Mouse (Mus musculus): Measurements from ENCODE around the gene Fam181a. TPM values are rescaled to one million over a fixed set of nuclear protein-coding genes. Genes with fewer than 3 reads are reported as not detected.

Fam181a gene
- polyA plus RNA-seq, 1 experiment: 0.47 TPM

- WGBS: 78% methylated on average over 6 of the region's 6 CpGs
- TF ChIP-seq POLR2A (IDR thresholded peaks at IDR 0.05; ENCODE audit: borderline replicate concordance, extremely low read depth, low read depth, low read length) (no peak), CTCF (IDR thresholded peaks at IDR 0.05; ENCODE audit: insufficient read depth, low read length) (no peak)
- Histone ChIP-seq H3K4me3 (replicated peaks; ENCODE audit: extremely low read depth, low read depth, low read length) (no peak overlapping the region), H3K4me1 (ENCODE audit: control insufficient read depth, insufficient read depth, low read length) (0 out of 2 replicates have a peak, but pooled peaks cover 3% of the 10 kb centered on the region)
- no peak for DNase-seq
Observed at GRCm38 (mm10) chr12:103313274-103313673, 2.5 kb downstream of the Fam181a start.

- WGBS: 55% methylated on average over 21 of the region's 21 CpGs
- 0 out of 2 replicates have a peak, but pooled peaks cover 3% of the 10 kb centered on the region for H3K4me1 ChIP-seq (ENCODE audit: control insufficient read depth, insufficient read depth, low read length)
- H3K4me3 ChIP-seq (replicated peaks; ENCODE audit: extremely low read depth, low read depth, low read length): no peak overlapping the region
- peak; percentile 47 for DNase-seq
- TF ChIP-seq POLR2A (IDR thresholded peaks at IDR 0.05; ENCODE audit: borderline replicate concordance, extremely low read depth, low read depth, low read length) (no peak), CTCF (IDR thresholded peaks at IDR 0.05; ENCODE audit: insufficient read depth, low read length) (no peak)
Observed at GRCm38 (mm10) chr12:103313871-103314639, 3.3 kb downstream of the Fam181a start.

GRCm38 (mm10) chr12:103314640-103315361 lies 4.0 kb downstream of the Fam181a start:
- DNase-seq: no peak
- TF ChIP-seq CTCF (IDR thresholded peaks at IDR 0.05; ENCODE audit: insufficient read depth, low read length) (no peak), POLR2A (IDR thresholded peaks at IDR 0.05; ENCODE audit: borderline replicate concordance, extremely low read depth, low read depth, low read length) (no peak)
- Histone ChIP-seq H3K4me3 (replicated peaks; ENCODE audit: extremely low read depth, low read depth, low read length) (no peak overlapping the region), H3K4me1 (ENCODE audit: control insufficient read depth, insufficient read depth, low read length) (0 out of 2 replicates have a peak, but pooled peaks cover 3% of the 10 kb centered on the region)
- WGBS: 8% methylated on average over 25 of the region's 25 CpGs

- TF ChIP-seq CTCF (IDR thresholded peaks at IDR 0.05; ENCODE audit: insufficient read depth, low read length) (no peak), POLR2A (IDR thresholded peaks at IDR 0.05; ENCODE audit: borderline replicate concordance, extremely low read depth, low read depth, low read length) (no peak)
- Histone ChIP-seq H3K4me1 (ENCODE audit: control insufficient read depth, insufficient read depth, low read length) (0 out of 2 replicates have a peak, but pooled peaks cover 3% of the 10 kb centered on the region), H3K4me3 (replicated peaks; ENCODE audit: extremely low read depth, low read depth, low read length) (no peak overlapping the region)
- 51% methylated on average over 20 of the region's 20 CpGs for WGBS
- DNase-seq: no peak
Observed at GRCm38 (mm10) chr12:103315831-103316545, 5.2 kb downstream of the Fam181a start.

GRCm38 (mm10) chr12:103322801-103323200 lies 12.0 kb downstream of the Fam181a start:
- WGBS: 36% methylated on average over 3 of the region's 3 CpGs
- TF ChIP-seq CTCF (IDR thresholded peaks at IDR 0.05; ENCODE audit: insufficient read depth, low read length) (peak; percentile 72), POLR2A (IDR thresholded peaks at IDR 0.05; ENCODE audit: borderline replicate concordance, extremely low read depth, low read depth, low read length) (no peak)
- peaks cover 5% of the 10 kb centered on the region for H3K4me1 ChIP-seq (ENCODE audit: control insufficient read depth, insufficient read depth, low read length)
- H3K4me3 ChIP-seq (replicated peaks; ENCODE audit: extremely low read depth, low read depth, low read length): no peak overlapping the region
- peak; percentile 24 for DNase-seq

GRCm38 (mm10) chr12:103325156-103325857 lies 14.5 kb downstream of the Fam181a start:
- peak; percentile 79 for DNase-seq
- WGBS: 11% methylated on average over 60 of the region's 60 CpGs

GRCm38 (mm10) chr12:103326569-103326968 lies 15.8 kb downstream of the Fam181a start:
- WGBS: 61% methylated on average over 4 of the region's 4 CpGs

More at GRCm38 (mm10) chr12:103325156-103325857, 14.5 kb downstream of the Fam181a start:
- H3K4me3 ChIP-seq (replicated peaks; ENCODE audit: extremely low read depth, low read depth, low read length): no peak overlapping the region
- peaks cover 12% of the 10 kb centered on the region for H3K4me1 ChIP-seq (ENCODE audit: control insufficient read depth, insufficient read depth, low read length)
- TF ChIP-seq POLR2A (IDR thresholded peaks at IDR 0.05; ENCODE audit: borderline replicate concordance, extremely low read depth, low read depth, low read length) (no peak), CTCF (IDR thresholded peaks at IDR 0.05; ENCODE audit: insufficient read depth, low read length) (peak; percentile 75)

GRCm38 (mm10) chr12:103327107-103327506 lies 16.3 kb downstream of the Fam181a start:
- peaks cover 12% of the 10 kb centered on the region for H3K4me1 ChIP-seq (ENCODE audit: control insufficient read depth, insufficient read depth, low read length)
- H3K4me3 ChIP-seq (replicated peaks; ENCODE audit: extremely low read depth, low read depth, low read length): no peak overlapping the region
- 27% methylated on average over 7 of the region's 7 CpGs for WGBS
- DNase-seq: no peak
- TF ChIP-seq CTCF (IDR thresholded peaks at IDR 0.05; ENCODE audit: insufficient read depth, low read length) (no peak), POLR2A (IDR thresholded peaks at IDR 0.05; ENCODE audit: borderline replicate concordance, extremely low read depth, low read depth, low read length) (no peak)

More at GRCm38 (mm10) chr12:103326569-103326968, 15.8 kb downstream of the Fam181a start:
- DNase-seq: no peak
- Histone ChIP-seq H3K4me1 (ENCODE audit: control insufficient read depth, insufficient read depth, low read length) (peaks cover 12% of the 10 kb centered on the region), H3K4me3 (replicated peaks; ENCODE audit: extremely low read depth, low read depth, low read length) (no peak overlapping the region)
- TF ChIP-seq POLR2A (IDR thresholded peaks at IDR 0.05; ENCODE audit: borderline replicate concordance, extremely low read depth, low read depth, low read length) (no peak), CTCF (IDR thresholded peaks at IDR 0.05; ENCODE audit: insufficient read depth, low read length) (no peak)

Measured in lung, adult 2 months (tissue).